Mouse (Mus musculus): ENCODE measurements around the gene Fam196a. TPM values are rescaled to one million over a fixed set of nuclear protein-coding genes. Genes with fewer than 3 reads are reported as not detected.
A peak's percentile ranks its signal among the peaks of the same experiment; 100 is the strongest.

Fam196a gene
- polyA plus RNA-seq, 1 experiment from 2014 or later, result 7.6 TPM

- no peak for ATAC-seq (ENCODE audit: low FRiP score)
- Histone ChIP-seq H3K9me3 (no peaks in the 10 kb centered on the region), H3K36me3 (no peaks in the 10 kb centered on the region; the same call in 1 of the 2 replicates), H3K4me3 (no peak overlapping the region), H3K4me1 (replicated peaks) (peaks cover 12% of the 10 kb centered on the region), H3K27me3 (no peaks in the 10 kb centered on the region), H3K27ac (no peak overlapping the region), H3K9ac (no peak overlapping the region), H3K4me2 (no peak overlapping the region)
- WGBS, result 74% methylated on average over 2 of the region's 2 CpGs
These were observed 43.6 kb downstream of the Fam196a start for GRCm38 (mm10) chr7:134894604-134895003.

- no peak overlapping the region for H3K4me3 ChIP-seq
- no peaks in the 10 kb centered on the region for H3K9me3 ChIP-seq
- no peak overlapping the region for H3K9ac ChIP-seq
- H3K27me3 ChIP-seq, result no peaks in the 10 kb centered on the region
- H3K4me1 ChIP-seq (replicated peaks), result peaks cover 12% of the 10 kb centered on the region
- ATAC-seq (ENCODE audit: low FRiP score), result no peak; the same call in 1 of the 2 replicates
- 89% methylated on average over 4 of the region's 4 CpGs for WGBS
- H3K36me3 ChIP-seq, result no peaks in the 10 kb centered on the region; the same call in 1 of the 2 replicates
- H3K27ac ChIP-seq, result no peak overlapping the region
- H3K4me2 ChIP-seq, result no peak overlapping the region
These were observed 45.3 kb downstream of the Fam196a start for GRCm38 (mm10) chr7:134892972-134893371.

GRCm38 (mm10) chr7:134892449-134892871 lies 45.8 kb downstream of the Fam196a start:
- no peak overlapping the region for H3K9ac ChIP-seq
- H3K4me3 ChIP-seq, result no peak overlapping the region
- H3K27ac ChIP-seq, result 0 out of 2 replicates have a peak overlapping the region, but pooled peaks have one; percentile 14
- peak; percentile 52; the same call in 1 of the 2 replicates for ATAC-seq (ENCODE audit: low FRiP score)
- no peaks in the 10 kb centered on the region for H3K27me3 ChIP-seq
- H3K9me3 ChIP-seq, result no peaks in the 10 kb centered on the region
- no peaks in the 10 kb centered on the region for H3K36me3 ChIP-seq
- 57% methylated on average over 13 of the region's 13 CpGs for WGBS
- peaks cover 12% of the 10 kb centered on the region for H3K4me1 ChIP-seq (replicated peaks)
- no peak overlapping the region for H3K4me2 ChIP-seq

- Histone ChIP-seq H3K27me3 (no peaks in the 10 kb centered on the region), H3K4me2 (no peak overlapping the region), H3K4me1 (replicated peaks) (peaks cover 12% of the 10 kb centered on the region), H3K9me3 (no peaks in the 10 kb centered on the region), H3K9ac (no peak overlapping the region), H3K27ac (no peak overlapping the region), H3K4me3 (no peak overlapping the region), H3K36me3 (no peaks in the 10 kb centered on the region; the same call in 1 of the 2 replicates)
- WGBS, result 58% methylated on average over 6 of the region's 6 CpGs
- ATAC-seq (ENCODE audit: low FRiP score), result no peak
These were observed 54.7 kb downstream of the Fam196a start for GRCm38 (mm10) chr7:134883516-134883915.

- 60% methylated on average over 6 of the region's 6 CpGs for WGBS
- no peak for ATAC-seq (ENCODE audit: low FRiP score)
These were observed 57.8 kb downstream of the Fam196a start for GRCm38 (mm10) chr7:134880431-134880830.

GRCm38 (mm10) chr7:134878985-134879384 lies 59.2 kb downstream of the Fam196a start:
- 17% methylated on average over 6 of the region's 6 CpGs for whole genome bisulfite sequencing
- no peaks in the 10 kb centered on the region for H3K27me3 ChIP-seq
- no peak overlapping the region for H3K4me3 ChIP-seq
- no peak for ATAC-seq (ENCODE audit: low FRiP score)
- H3K27ac ChIP-seq, result no peak overlapping the region
- H3K4me2 ChIP-seq, result no peak overlapping the region
- H3K36me3 ChIP-seq, result no peaks in the 10 kb centered on the region
- peaks cover 14% of the 10 kb centered on the region for H3K4me1 ChIP-seq (replicated peaks)
- no peaks in the 10 kb centered on the region for H3K9me3 ChIP-seq
- no peak overlapping the region for H3K9ac ChIP-seq

More at GRCm38 (mm10) chr7:134880431-134880830, 57.8 kb downstream of the Fam196a start:
- H3K27me3 ChIP-seq, result no peaks in the 10 kb centered on the region
- no peak overlapping the region for H3K4me3 ChIP-seq
- H3K9me3 ChIP-seq, result no peaks in the 10 kb centered on the region
- H3K9ac ChIP-seq, result no peak overlapping the region
- no peak overlapping the region for H3K27ac ChIP-seq
- H3K4me1 ChIP-seq (replicated peaks), result peaks cover 12% of the 10 kb centered on the region
- no peaks in the 10 kb centered on the region; the same call in 1 of the 2 replicates for H3K36me3 ChIP-seq
- no peak overlapping the region for H3K4me2 ChIP-seq

GRCm38 (mm10) chr7:134872981-134873380 lies 65.2 kb downstream of the Fam196a start:
- no peak overlapping the region for H3K9ac ChIP-seq
- 0 out of 2 replicates have a peak, but pooled peaks cover 2% of the 10 kb centered on the region for H3K4me1 ChIP-seq (replicated peaks)
- WGBS, result 90% methylated on average over 7 of the region's 7 CpGs
- H3K4me3 ChIP-seq, result no peak overlapping the region
- no peaks in the 10 kb centered on the region for H3K36me3 ChIP-seq
- H3K9me3 ChIP-seq, result no peaks in the 10 kb centered on the region
- no peak for ATAC-seq (ENCODE audit: low FRiP score)
- H3K27ac ChIP-seq, result no peak overlapping the region
- no peaks in the 10 kb centered on the region for H3K27me3 ChIP-seq
- H3K4me2 ChIP-seq, result no peak overlapping the region

- 78% methylated on average over 3 of the region's 3 CpGs for WGBS
- Histone ChIP-seq H3K27ac (no peak overlapping the region), H3K9ac (no peak overlapping the region), H3K4me3 (no peak overlapping the region), H3K9me3 (no peaks in the 10 kb centered on the region), H3K4me2 (no peak overlapping the region), H3K27me3 (no peaks in the 10 kb centered on the region), H3K4me1 (replicated peaks) (0 out of 2 replicates have a peak, but pooled peaks cover 2% of the 10 kb centered on the region), H3K36me3 (no peaks in the 10 kb centered on the region)
- ATAC-seq (ENCODE audit: low FRiP score), result no peak
These were observed 65.7 kb downstream of the Fam196a start for GRCm38 (mm10) chr7:134872511-134872910.

GRCm38 (mm10) chr7:134864175-134864574 lies 74.1 kb downstream of the Fam196a start:
- Histone ChIP-seq H3K27ac (no peak overlapping the region), H3K4me3 (no peak overlapping the region), H3K36me3 (no peaks in the 10 kb centered on the region), H3K4me1 (replicated peaks) (no peaks in the 10 kb centered on the region), H3K9me3 (no peaks in the 10 kb centered on the region), H3K9ac (no peak overlapping the region), H3K4me2 (no peak overlapping the region), H3K27me3 (no peaks in the 10 kb centered on the region)
- WGBS, result 82% methylated on average over 2 of the region's 2 CpGs
- no peak for ATAC-seq (ENCODE audit: low FRiP score)

- 53% methylated on average over 6 of the region's 6 CpGs for WGBS
- H3K4me1 ChIP-seq (replicated peaks), result no peaks in the 10 kb centered on the region
- ATAC-seq (ENCODE audit: low FRiP score), result no peak
These were observed 76.2 kb downstream of the Fam196a start for GRCm38 (mm10) chr7:134862000-134862399.

GRCm38 (mm10) chr7:134842751-134843150 lies 95.5 kb downstream of the Fam196a start:
- ATAC-seq (ENCODE audit: low FRiP score), result no peak
- Histone ChIP-seq H3K27ac (no peak overlapping the region), H3K4me3 (no peak overlapping the region), H3K9me3 (no peaks in the 10 kb centered on the region), H3K4me2 (no peak overlapping the region), H3K4me1 (replicated peaks) (no peaks in the 10 kb centered on the region), H3K9ac (no peak overlapping the region), H3K27me3 (no peaks in the 10 kb centered on the region), H3K36me3 (no peaks in the 10 kb centered on the region)
- WGBS, result 90% methylated on average over 4 of the region's 4 CpGs

More at GRCm38 (mm10) chr7:134862000-134862399, 76.2 kb downstream of the Fam196a start:
- Histone ChIP-seq H3K27ac (no peak overlapping the region), H3K36me3 (no peaks in the 10 kb centered on the region), H3K4me3 (no peak overlapping the region), H3K9me3 (no peaks in the 10 kb centered on the region), H3K9ac (no peak overlapping the region), H3K4me2 (no peak overlapping the region), H3K27me3 (no peaks in the 10 kb centered on the region)

GRCm38 (mm10) chr7:134840066-134840465 lies 98.2 kb downstream of the Fam196a start:
- H3K27ac ChIP-seq, result no peak overlapping the region
- WGBS, result 91% methylated on average over 2 of the region's 2 CpGs
- no peaks in the 10 kb centered on the region for H3K36me3 ChIP-seq
- no peaks in the 10 kb centered on the region for H3K27me3 ChIP-seq
- H3K9ac ChIP-seq, result no peak overlapping the region
- H3K4me1 ChIP-seq (replicated peaks), result no peaks in the 10 kb centered on the region
- H3K4me2 ChIP-seq, result no peak overlapping the region
- H3K9me3 ChIP-seq, result no peaks in the 10 kb centered on the region
- ATAC-seq (ENCODE audit: low FRiP score), result no peak
- H3K4me3 ChIP-seq, result no peak overlapping the region

All from hindbrain, embryonic 13.5 days (tissue).